30 mouse cellular contexts compared by ENCODE assay signal in the genomic region with DNA sequence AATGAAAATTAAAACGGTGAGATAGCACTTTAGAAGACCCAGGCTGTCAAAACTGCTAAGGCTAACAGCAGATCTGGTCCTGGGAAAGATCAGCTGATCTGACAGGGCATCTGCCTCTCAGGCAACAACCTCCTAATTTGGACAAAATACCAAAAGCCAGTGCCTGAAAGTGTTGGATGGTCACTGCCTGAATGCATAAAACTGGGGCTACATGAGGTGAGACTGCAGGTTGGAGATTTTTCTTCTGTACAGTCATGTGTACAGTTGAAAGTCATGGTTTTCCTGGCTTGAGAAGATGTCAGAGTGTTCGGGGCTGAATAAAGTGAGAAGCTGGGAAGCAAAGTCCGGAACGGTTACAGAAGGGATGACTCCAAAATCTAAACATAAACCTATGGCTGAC. TPM values are rescaled to one million over a fixed set of nuclear protein-coding genes. Genes with fewer than 3 reads are reported as not detected.
"Had no signal": no experiment of that assay in that cellular context is flagged by ENCODE, and none has a peak within 500 bp of the region (broad histone marks: within the 10 kb centered on the region; RNA-seq: fewer than 3 reads in every experiment).

No protein-coding gene starts in this region.

- H3K36me3 ChIP-seq: hindbrain, embryonic 13.5 days; hindbrain, embryonic 15.5 days; kidney, embryonic 15.5 days; limb, embryonic 13.5 days; limb, embryonic 15.5 days; liver, embryonic 12.5 days had no signal

- H3K9ac ChIP-seq: hindbrain, embryonic 13.5 days; hindbrain, embryonic 15.5 days; kidney, embryonic 15.5 days; limb, embryonic 13.5 days; limb, embryonic 15.5 days; liver, embryonic 12.5 days; liver, embryonic 14.5 days had no signal

- H3K27ac ChIP-seq: heart, adult 2 months; hindbrain, embryonic 13.5 days; hindbrain, embryonic 15.5 days; hindbrain, postnatal 0 days; kidney, embryonic 15.5 days; kidney, postnatal 0 days; limb, embryonic 13.5 days; limb, embryonic 15.5 days; liver, embryonic 12.5 days; liver, embryonic 14.5 days had no signal

- H3K4me3 ChIP-seq: heart, adult 2 months; hindbrain, embryonic 13.5 days; hindbrain, embryonic 15.5 days; kidney, embryonic 15.5 days; limb, embryonic 13.5 days; limb, embryonic 15.5 days; liver, embryonic 12.5 days had no signal

- H3K4me2 ChIP-seq: heart, embryonic 11.5 days; hindbrain, embryonic 13.5 days; hindbrain, embryonic 15.5 days; kidney, embryonic 15.5 days; limb, embryonic 13.5 days; limb, embryonic 15.5 days; liver, embryonic 12.5 days had no signal

- DNase-seq: gastrocnemius, postnatal 14 days; gastrocnemius, postnatal 36 days; heart, adult 2 months; heart, postnatal 10 days; kidney, adult 11 months; kidney, adult 2 months; kidney, adult 9 months; kidney, postnatal 14 days; kidney, postnatal 36 days; layer of hippocampus, adult 9-11 months; layer of hippocampus, postnatal 36 days; left cerebral cortex, postnatal 4 days had no signal

- ATAC-seq: hindbrain, postnatal 0 days; intestine, embryonic 16.5 days; liver, embryonic 12.5 days had no signal

- H3K9me3 ChIP-seq: hindbrain, embryonic 13.5 days; hindbrain, embryonic 15.5 days; kidney, embryonic 15.5 days; limb, embryonic 13.5 days; limb, embryonic 15.5 days had no signal

RNA-seq across cellular contexts. Expression of a gene that starts 15.5 kb away (rescaled TPM):
- total RNA-seq: gastrocnemius, adult 18-20 months; gastrocnemius, adult 8-10 months; heart, adult 2 months; hematopoietic stem cell, adult 5-6 weeks; liver, adult 2 months had no signal
- polyA plus RNA-seq: intestine, embryonic 14.5 days; kidney, postnatal 0 days; large intestine, adult 2 months; limb, embryonic 11.5 days had no signal

RNA-seq across cellular contexts. Expression of a gene that starts 16.6 kb away (rescaled TPM):
- total RNA-seq: gastrocnemius, adult 8-10 months; gastrocnemius, postnatal 14 days; gastrocnemius, postnatal 36 days; hematopoietic stem cell, adult 5-6 weeks; liver, adult 2 months had no signal
- polyA plus RNA-seq: kidney, adult 2 months; liver, embryonic 12.5 days; liver, embryonic 14.5 days had no signal
